Mouse (Mus musculus): Measurements from ENCODE around the gene Ndufb7. TPM values are rescaled to one million over a fixed set of nuclear protein-coding genes. Genes with fewer than 3 reads are reported as not detected.

Gene Ndufb7
- total and polyA plus RNA-seq, 2 experiments from 2014 or later, result 155 to 392 TPM

DNA sequence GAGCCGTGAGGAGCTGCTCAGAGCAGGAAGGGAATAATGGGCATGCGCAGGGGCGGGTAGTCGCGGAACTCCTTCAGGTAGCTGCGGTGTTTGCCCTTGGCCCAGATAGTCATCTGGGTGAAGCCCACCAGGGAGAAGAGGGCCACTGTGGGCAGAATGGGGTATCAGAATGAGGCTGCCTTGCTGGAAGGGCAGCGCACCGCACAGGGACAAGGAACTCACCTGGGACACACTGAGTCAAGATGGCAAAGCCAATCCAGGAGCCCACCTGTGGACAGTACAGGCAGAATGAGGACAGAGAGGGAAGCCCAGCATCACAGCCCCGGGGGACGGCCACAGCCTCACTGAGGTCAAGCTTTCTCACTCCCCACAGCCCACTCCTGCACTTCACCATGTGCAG is 5.3 kb downstream of the Ndufb7 start:
- Histone ChIP-seq H3K4me3 (ENCODE audit: low read depth, low read length) (no peak overlapping the region), H3K9me3 (ENCODE audit: low read length) (no peaks in the 10 kb centered on the region), H3K4me1 (ENCODE audit: insufficient read depth) (peaks cover 6% of the 10 kb centered on the region; the same call in 1 of the 2 replicates), H3K4me2 (ENCODE audit: low read depth) (no peak overlapping the region), H3K36me3 (ENCODE audit: insufficient read depth) (peaks cover 38% of the 10 kb centered on the region), H3K9ac (no peak overlapping the region), H3K27me3 (ENCODE audit: insufficient read depth, low read length) (no peaks in the 10 kb centered on the region), H3K27ac (ENCODE audit: low read depth, low read length) (no peak overlapping the region)
- TF ChIP-seq CTCF (IDR thresholded peaks at IDR 0.05; ENCODE audit: low read depth), result no peak
- no peak for ATAC-seq
- 93% methylated on average over 10 of the region's 10 CpGs for WGBS
- no peak for DNase-seq

DNA sequence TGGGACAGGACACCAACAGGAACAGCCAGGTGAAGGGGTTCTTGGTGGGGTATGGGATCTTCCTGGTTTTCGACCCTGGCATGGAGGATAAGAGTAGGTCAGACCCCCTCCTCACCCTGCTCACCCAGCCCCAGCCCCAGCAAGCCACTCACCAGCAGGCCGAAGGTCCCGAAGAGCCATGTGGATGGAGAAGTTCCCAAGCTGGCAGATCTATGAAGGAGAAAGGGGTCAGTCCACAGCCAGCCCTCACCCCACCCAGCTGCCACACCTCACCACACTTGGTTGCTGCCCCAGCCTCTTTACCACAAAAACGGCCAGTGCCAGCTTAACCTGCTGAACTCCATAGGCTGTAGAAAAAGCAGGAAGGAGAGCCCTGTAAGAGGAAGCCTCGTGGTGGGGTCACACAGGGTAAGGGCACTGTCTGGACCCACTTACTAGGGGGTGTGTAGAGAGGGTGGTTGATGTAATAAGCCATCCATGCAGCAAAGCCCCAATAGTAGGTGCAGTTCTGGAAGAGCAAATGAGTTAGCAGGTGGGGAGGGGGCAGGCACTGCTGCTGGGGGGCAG is 5.9 kb downstream of the Ndufb7 start:
- DNase-seq (no peak), ATAC-seq (no peak)
- H3K4me1 ChIP-seq (ENCODE audit: insufficient read depth), result peaks cover 6% of the 10 kb centered on the region; the same call in 1 of the 2 replicates
- no peaks in the 10 kb centered on the region for H3K27me3 ChIP-seq (ENCODE audit: insufficient read depth, low read length)
- no peak overlapping the region for H3K4me2 ChIP-seq (ENCODE audit: low read depth)
- TF ChIP-seq CTCF (IDR thresholded peaks at IDR 0.05; ENCODE audit: low read depth), result no peak
- no peak overlapping the region for H3K27ac ChIP-seq (ENCODE audit: low read depth, low read length)
- no peak overlapping the region for H3K4me3 ChIP-seq (ENCODE audit: low read depth, low read length)
- peaks cover 38% of the 10 kb centered on the region for H3K36me3 ChIP-seq (ENCODE audit: insufficient read depth)
- 90% methylated on average over 5 of the region's 5 CpGs for WGBS
- H3K9me3 ChIP-seq (ENCODE audit: low read length), result no peaks in the 10 kb centered on the region
- no peak overlapping the region for H3K9ac ChIP-seq

DNA sequence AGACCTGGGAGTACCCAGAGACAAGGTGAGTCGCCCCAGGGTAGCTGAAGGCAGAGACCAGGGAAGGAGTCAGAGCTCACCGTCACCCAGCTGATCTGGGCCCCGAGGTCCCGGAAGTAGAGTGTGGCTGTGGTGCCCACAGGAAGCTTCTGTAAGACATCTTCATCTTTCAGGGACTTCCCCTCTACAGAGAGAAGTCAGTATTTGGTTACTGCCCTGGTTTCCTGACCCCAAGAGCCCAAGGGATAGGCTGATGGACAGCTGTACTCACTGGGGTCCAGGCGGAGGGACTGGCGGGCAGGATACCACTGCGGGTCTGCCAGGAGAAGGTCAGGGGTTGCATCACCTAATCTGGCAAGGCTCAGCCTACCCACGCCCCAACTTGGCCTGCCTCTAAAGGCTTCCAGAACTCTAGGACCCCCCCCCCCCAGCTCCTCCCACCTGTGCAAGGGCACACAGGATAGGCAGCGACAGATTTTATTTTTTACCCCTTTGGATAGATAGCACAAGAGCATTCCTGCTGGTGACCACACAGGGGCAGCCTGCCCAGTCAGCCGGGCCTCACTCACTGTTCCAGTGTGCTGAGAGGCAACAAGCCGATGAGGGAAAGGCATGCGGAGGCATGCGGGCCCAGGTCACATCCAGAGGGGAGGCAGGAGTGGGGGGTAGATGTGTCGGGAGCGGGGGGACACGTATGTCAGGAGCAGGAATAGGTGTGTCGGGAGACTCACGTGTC is 6.8 kb downstream of the Ndufb7 start:
- DNase-seq (no peak), ATAC-seq (no peak)
- no peak overlapping the region for H3K4me2 ChIP-seq (ENCODE audit: low read depth)
- no peaks in the 10 kb centered on the region for H3K9me3 ChIP-seq (ENCODE audit: low read length)
- 84% methylated on average over 18 of the region's 18 CpGs for WGBS
- H3K27ac ChIP-seq (ENCODE audit: low read depth, low read length), result no peak overlapping the region
- 0 out of 2 replicates have a peak, but pooled peaks cover 3% of the 10 kb centered on the region for H3K4me1 ChIP-seq (ENCODE audit: insufficient read depth)
- no peak for TF ChIP-seq CTCF (IDR thresholded peaks at IDR 0.05; ENCODE audit: low read depth)
- peaks cover 38% of the 10 kb centered on the region for H3K36me3 ChIP-seq (ENCODE audit: insufficient read depth)
- no peak overlapping the region for H3K9ac ChIP-seq
- no peak overlapping the region for H3K4me3 ChIP-seq (ENCODE audit: low read depth, low read length)
- no peaks in the 10 kb centered on the region for H3K27me3 ChIP-seq (ENCODE audit: insufficient read depth, low read length)

DNA sequence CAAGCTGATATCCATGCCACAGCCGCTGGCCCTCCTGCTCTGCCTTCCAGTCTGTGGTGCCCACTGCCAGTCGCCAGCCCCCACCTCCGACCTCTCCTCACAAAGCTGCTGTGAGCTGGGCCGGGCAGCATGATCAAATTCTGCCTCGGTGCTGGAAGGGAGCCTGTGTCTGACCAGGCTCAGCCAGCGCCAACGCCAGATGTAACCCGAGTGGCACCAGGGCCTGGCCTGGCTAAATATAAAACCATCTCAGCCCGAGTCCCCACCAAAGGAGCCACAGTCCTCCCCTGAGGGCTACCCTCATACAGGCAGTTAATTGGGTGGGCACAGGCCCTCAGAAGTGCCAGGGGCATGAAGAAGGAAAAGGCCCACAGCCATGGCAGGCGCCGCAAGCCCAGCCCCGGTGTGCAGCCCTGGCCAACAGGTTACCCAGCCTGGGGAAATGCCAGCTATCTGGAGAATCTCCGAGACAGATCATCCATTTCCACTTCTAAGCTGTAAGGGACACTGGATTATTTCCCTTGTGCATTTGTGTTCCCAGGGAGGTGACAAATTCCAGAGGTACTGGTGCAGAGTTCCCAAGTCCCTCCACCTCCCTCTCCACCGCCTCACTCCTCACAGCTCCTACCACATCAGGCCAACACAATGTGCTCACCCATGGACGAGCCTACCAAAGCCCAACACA is 8.3 kb downstream of the Ndufb7 start:
- H3K4me1 ChIP-seq (ENCODE audit: insufficient read depth), result 0 out of 2 replicates have a peak, but pooled peaks cover 3% of the 10 kb centered on the region
- DNase-seq (no peak), ATAC-seq (no peak)
- H3K27me3 ChIP-seq (ENCODE audit: insufficient read depth, low read length), result no peaks in the 10 kb centered on the region
- 79% methylated on average over 15 of the region's 15 CpGs for WGBS
- H3K27ac ChIP-seq (ENCODE audit: low read depth, low read length), result no peak overlapping the region
- no peak overlapping the region for H3K9ac ChIP-seq
- H3K4me2 ChIP-seq (ENCODE audit: low read depth), result no peak overlapping the region
- no peak overlapping the region for H3K4me3 ChIP-seq (ENCODE audit: low read depth, low read length)
- TF ChIP-seq CTCF (IDR thresholded peaks at IDR 0.05; ENCODE audit: low read depth), result no peak
- H3K9me3 ChIP-seq (ENCODE audit: low read length), result no peaks in the 10 kb centered on the region
- H3K36me3 ChIP-seq (ENCODE audit: insufficient read depth), result peaks cover 42% of the 10 kb centered on the region

DNA sequence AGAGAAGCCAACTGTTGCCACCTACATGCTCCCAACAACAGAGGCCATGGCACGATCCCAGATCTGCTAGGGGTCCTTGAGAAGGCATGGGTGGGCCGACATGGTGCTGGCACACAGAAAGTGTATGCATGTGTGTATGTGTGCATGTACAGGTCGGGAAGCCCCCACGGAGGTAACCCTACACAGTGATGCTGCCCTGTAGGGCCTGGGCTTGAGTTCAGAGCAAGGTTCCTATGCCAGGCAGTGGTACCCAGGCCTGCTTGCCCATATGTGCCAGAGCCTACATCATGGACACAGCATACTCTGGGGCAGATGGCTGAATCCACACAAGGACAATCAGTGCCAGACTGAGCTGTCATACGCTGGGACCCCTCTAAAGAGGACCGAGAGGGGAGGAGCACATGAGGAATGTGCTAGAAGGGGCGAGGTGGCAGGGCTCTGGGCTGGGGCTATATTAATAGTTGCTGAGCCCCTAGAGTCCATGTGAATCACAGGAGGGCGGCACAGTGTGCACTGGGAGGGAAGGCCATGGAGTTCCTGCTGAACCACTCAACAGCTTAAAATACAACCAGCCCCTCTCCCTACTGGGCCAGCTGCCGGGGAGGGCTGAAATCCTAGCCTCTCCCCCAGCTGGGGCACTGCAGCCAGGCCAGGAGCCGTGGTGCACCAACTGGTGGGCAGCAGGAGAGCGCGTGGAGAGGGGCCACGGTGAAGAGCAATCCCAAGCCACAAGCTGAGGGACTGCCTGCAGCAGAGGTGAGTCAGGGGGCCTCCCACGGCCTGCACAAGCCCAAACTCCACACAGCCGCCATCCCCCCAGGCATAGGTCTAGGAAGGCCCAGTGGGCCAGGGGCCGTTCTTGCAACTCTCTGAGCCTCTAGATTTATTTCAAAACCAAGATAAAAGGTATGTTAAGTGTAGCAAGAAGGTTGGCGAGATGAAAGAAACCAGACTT is 9.4 kb downstream of the Ndufb7 start:
- Histone ChIP-seq H3K27ac (ENCODE audit: low read depth, low read length) (no peak overlapping the region), H3K4me2 (ENCODE audit: low read depth) (no peak overlapping the region), H3K36me3 (ENCODE audit: insufficient read depth) (peaks cover 34% of the 10 kb centered on the region), H3K4me3 (ENCODE audit: low read depth, low read length) (no peak overlapping the region), H3K27me3 (ENCODE audit: insufficient read depth, low read length) (no peaks in the 10 kb centered on the region), H3K9me3 (ENCODE audit: low read length) (no peaks in the 10 kb centered on the region), H3K9ac (no peak overlapping the region), H3K4me1 (ENCODE audit: insufficient read depth) (0 out of 2 replicates have a peak, but pooled peaks cover 3% of the 10 kb centered on the region)
- no peak for TF ChIP-seq CTCF (IDR thresholded peaks at IDR 0.05; ENCODE audit: low read depth)
- WGBS, result 78% methylated on average over 17 of the region's 17 CpGs
- ATAC-seq (peak; percentile 30), DNase-seq (no peak)

DNA sequence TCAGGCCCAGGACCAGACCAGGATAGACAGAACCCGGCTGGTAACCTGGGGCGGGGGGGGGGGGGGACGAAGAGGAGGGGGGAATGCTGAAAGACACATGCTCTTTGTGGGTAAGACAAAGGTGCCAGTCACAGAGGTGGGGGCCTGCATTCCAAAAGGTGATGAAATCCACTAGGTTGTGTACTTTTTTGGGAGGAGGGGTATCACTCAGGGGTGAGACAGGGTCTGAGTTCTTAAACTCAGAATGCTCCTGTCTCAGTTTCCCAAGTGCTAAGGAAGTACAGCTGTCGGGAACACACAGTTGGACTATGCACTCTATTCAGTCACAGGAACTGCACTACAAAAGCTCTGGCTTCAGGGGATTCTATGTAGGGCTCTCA is 10.0 kb downstream of the Ndufb7 start:
- TF ChIP-seq CTCF (IDR thresholded peaks at IDR 0.05; ENCODE audit: low read depth), result no peak
- no peaks in the 10 kb centered on the region for H3K27me3 ChIP-seq (ENCODE audit: insufficient read depth, low read length)
- no peak overlapping the region for H3K4me2 ChIP-seq (ENCODE audit: low read depth)
- H3K4me3 ChIP-seq (ENCODE audit: low read depth, low read length), result no peak overlapping the region
- H3K4me1 ChIP-seq (ENCODE audit: insufficient read depth), result 0 out of 2 replicates have a peak, but pooled peaks cover 3% of the 10 kb centered on the region
- 51% methylated on average over 4 of the region's 4 CpGs for WGBS
- no peak overlapping the region for H3K27ac ChIP-seq (ENCODE audit: low read depth, low read length)
- H3K36me3 ChIP-seq (ENCODE audit: insufficient read depth), result peaks cover 29% of the 10 kb centered on the region
- H3K9ac ChIP-seq, result no peak overlapping the region
- H3K9me3 ChIP-seq (ENCODE audit: low read length), result no peaks in the 10 kb centered on the region
- ATAC-seq (no peak), DNase-seq (no peak)

All from forebrain, postnatal 0 days (tissue).